Mouse (Mus musculus): Measurements from ENCODE around the gene Gm2888.
"Not testable (repeated sequence)": the region's sequence is repeated elsewhere in the genome, so short reads cannot be mapped to it uniquely, and the experiment has no call there.

Gene Gm2888
- long read RNA-seq, experiment 1 = 0 reads
- long read RNA-seq, experiment 2 = 0 reads

DNA sequence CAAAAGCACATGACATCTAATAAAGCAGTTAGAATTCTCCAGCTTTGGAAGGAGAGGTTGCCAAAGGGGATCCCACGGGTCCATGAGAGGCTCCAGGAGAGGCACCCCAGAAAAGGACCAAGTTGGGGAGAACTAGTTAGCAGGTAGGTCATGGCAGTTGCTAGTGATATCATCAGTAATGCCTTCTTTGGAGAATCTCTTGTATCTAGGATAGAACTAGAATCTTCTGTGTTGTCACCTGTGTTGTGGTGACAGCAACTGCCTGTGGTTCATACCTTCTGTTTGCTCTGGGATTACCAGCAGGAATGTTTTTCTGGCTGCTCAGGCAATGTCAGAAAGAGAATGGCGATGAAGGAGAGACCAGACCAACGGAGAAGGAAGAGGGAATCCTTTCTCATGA is at the start of gene Gm2888:
Gene Gm2888, plus strand, starts transcription at position 301 of the 400 bp plus-strand sequence.
- intact Hi-C loops (cut with DNase I) = not testable (repeated sequence)

GRCm38 (mm10) chr14:3048727-3049512 is 19.1 kb downstream of the Gm2888 start, which contains the start of gene Gm2897:
Gm2897 (plus strand) TSS chr14:3049285.
- intact Hi-C loops (cut with DNase I) = not testable (repeated sequence)

GRCm38 (mm10) chr14:3049513-3049800 is 19.7 kb downstream of the Gm2888 start:
- intact Hi-C loops (cut with DNase I) = not testable (repeated sequence)

- intact Hi-C loops (cut with DNase I) = not testable (repeated sequence)
Measured at GRCm38 (mm10) chr14:3050087-3050486, 20.3 kb downstream of the Gm2888 start.

Measured in adrenal gland (tissue).